Mouse (Mus musculus) kidney, adult 8-10 months (tissue): Measurements from ENCODE around the gene Plekho1.
"Not testable (repeated sequence)": the region's sequence is repeated elsewhere in the genome, so short reads cannot be mapped to it uniquely, and the experiment has no call there.

Source experiments
- DNase-seq, 2 experiments: peaks; one replicate each; pipeline ENCODE4 v3.0.0; 2022

Plekho1 gene

GRCm38 (mm10) chr3:95995802-95996428 is at the start of gene Plekho1:
Gene Plekho1 (minus strand): TSS chr3:95996001.
- DNase-seq, result peak in 1 of 2 experiments; percentile 42

DNA sequence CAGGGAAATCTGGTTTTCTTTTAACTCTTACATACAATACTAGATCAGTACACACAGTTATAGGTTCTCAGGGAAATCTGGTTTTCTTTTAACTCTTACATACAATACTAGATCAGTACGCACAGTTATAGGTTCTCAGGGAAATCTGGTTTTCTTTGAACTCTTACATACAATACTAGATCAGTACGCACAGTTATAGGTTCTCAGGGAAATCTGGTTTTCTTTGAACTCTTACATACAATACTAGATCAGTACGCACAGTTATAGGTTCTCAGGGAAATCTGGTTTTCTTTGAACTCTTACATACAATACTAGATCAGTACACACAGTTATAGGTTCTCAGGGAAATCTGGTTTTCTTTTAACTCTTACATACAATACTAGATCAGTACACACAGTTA is 48.8 kb upstream of the Plekho1 start:
- DNase-seq, result not testable (repeated sequence)

DNA sequence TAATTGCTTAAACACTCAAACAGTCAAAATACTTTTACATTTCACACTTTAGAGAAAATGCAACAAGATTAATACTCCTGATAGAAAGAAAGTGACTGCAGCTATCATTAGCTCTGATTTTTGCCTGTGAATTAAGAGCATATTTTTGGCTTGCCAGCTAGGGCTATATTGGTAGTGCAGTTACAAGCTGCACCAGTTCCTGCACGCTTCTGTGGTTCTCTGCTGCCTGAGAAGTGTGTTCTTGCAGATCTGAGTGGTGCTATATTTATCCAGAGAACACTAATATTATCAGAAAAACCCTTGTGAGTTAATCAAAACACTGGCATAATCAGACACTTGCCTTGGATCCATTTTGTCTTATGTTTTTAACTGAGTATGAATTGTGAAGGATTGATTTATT is 47.3 kb upstream of the Plekho1 start:
- DNase-seq, result no peak

DNA sequence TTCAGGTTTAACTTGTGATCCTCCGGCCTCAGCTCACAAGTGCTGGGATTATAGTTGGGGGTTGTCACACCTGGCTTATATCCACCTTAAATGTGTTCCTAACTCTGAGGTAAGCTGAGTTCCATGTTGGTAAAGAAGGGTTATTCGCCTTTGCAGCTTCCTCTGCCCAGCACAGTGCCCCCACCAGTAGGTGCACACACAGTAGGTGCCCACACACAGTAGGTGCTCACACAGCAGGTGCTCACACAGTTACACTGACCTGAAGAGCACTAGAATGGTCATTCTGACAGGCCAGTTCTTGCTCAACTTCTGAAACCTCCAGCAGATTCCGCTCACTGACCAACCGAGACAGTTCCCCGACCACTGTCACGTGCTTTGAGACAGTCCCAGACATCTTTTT is 45.3 kb upstream of the Plekho1 start:
- no peak for DNase-seq

DNA sequence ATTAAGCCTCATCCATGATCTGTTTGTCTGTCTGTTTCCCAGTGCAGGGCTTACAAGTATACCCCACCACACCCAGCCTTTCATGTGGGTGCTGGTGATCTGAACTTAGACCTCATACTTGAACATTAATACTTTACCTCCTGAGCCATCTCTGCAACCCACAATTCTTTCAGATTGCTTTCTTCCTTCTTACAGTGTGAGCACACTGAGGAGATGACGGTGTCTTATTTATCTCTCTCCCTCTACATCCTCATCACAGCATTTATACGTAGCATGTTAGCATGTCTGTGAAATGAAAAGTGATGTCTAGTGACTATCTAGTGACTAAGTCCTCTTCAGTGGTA is 44.8 kb upstream of the Plekho1 start:
- DNase-seq, result no peak

- no peak for DNase-seq
Observed at GRCm38 (mm10) chr3:96039857-96040662, 44.3 kb upstream of the Plekho1 start.

- no peak for DNase-seq
Observed at GRCm38 (mm10) chr3:96038851-96039250, 43.0 kb upstream of the Plekho1 start.

DNA sequence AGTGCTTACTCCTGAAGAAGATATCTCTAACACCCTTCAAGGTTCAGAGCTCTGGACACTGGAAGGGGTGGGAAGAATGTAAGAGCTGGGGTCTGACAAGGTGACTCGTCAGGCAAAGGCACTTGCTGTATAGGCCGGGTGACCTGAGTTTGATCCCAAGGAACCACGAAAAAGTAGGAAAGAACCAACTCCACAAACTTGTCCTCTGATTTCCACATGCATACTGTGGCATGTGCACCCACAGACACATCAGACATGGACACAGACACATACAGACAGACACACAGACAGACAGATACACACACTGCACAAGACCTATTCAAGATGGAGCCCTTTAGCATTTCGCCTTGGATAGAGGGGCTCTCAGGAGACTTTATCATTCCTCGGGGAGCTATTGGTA is 42.4 kb upstream of the Plekho1 start:
- no peak for DNase-seq

GRCm38 (mm10) chr3:96036796-96037195 is 41.0 kb upstream of the Plekho1 start:
- no peak for DNase-seq

GRCm38 (mm10) chr3:96033046-96033445 is 37.2 kb upstream of the Plekho1 start:
- DNase-seq, result no peak

GRCm38 (mm10) chr3:96032652-96033017 is 36.8 kb upstream of the Plekho1 start:
- no peak for DNase-seq

GRCm38 (mm10) chr3:96031991-96032651 is 36.3 kb upstream of the Plekho1 start:
- DNase-seq, result no peak

DNA sequence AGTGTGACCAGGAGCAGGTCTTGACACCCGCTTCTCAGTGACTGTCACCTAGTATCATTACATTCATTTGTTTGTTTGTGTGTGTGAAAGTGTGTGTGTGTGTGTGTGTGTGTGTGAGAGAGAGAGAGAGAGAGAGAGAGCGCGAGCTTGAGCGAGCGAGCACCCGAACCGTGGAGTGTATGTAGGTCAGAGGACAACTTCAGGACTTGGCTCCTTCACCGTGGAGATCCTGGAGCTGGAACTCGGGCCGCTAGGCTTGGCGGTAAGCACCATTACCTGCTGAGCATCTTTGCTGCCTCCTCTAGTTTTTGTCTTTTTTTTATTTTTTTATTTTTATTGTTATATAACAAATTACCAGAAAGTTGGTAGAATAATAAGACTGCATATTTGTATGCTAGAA is 34.0 kb upstream of the Plekho1 start:
- no peak for DNase-seq

- peak; percentile 28 to 49 for DNase-seq
Observed at GRCm38 (mm10) chr3:96029336-96029735, 33.5 kb upstream of the Plekho1 start.

DNA sequence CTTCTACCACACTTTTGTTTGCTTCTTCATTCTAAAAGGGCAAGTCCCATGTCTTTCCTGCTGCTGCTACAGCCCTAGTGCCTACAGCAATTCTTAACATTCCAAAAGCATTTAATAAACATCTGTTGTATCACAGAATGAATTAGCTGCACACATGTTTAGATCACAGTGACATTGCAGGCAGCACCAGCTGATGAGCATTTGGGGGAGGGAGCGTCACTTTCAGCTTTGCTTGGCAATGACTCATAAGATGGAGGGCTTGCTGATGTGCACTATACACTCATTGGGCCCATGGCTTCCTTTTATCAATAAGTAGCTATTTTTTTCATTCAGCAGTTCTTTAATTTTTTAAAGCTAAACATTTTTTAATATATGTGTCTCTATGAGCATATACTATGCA is 32.1 kb upstream of the Plekho1 start:
- DNase-seq, result no peak

DNA sequence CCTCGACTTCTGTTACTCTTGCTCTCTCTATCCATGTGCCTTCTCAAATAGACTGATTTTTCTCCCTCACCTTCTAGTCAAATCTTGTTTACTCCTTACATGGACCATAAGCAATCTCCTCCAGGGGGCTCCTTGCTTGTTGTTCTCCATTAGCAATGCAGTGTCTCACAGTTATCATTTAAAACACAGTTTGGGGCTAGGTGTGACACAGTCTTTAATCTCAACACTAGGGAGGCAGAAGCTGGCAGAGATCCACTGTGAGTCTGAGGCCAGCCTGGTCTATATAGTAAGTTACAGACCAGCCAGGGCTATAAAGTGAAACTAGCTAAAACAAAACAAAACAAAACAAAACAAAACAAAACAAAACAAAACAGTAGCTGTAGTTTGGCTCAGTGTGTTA is 31.3 kb upstream of the Plekho1 start:
- DNase-seq, result no peak

DNA sequence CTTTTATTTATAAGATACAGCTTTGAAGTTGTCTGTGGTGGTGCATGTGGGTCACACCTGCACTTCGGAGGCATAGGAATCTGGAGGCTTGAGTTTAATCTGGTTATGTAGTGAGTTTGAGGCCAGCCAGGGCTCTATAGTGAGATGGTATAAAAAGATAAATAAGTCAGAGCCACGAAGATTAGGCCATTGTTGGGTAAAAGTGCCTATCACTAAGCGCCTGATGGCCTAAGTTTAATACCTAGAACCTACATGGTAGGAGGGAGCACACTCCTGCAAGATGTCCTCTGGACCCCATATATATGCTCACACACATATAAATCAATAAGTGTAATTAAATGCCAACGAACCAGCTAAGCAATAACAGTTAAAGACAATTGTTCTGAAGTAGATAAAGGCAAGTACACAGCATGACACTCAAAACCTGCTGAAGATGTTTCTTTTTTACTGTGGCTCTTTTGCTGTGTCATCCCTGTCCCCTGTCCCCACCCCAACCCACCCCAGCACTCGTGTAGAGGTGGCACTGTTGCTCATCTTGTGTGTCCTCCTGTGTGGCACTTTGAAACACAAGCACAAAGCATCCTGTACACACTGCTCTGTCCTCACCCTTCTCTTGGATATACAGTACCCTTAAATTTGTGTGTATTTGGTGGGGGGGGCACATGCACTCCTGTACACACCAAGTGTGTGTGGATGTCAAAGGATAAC is 25.8 kb upstream of the Plekho1 start:
- no peak for DNase-seq

GRCm38 (mm10) chr3:96020735-96021134 is 24.9 kb upstream of the Plekho1 start:
- no peak for DNase-seq

DNA sequence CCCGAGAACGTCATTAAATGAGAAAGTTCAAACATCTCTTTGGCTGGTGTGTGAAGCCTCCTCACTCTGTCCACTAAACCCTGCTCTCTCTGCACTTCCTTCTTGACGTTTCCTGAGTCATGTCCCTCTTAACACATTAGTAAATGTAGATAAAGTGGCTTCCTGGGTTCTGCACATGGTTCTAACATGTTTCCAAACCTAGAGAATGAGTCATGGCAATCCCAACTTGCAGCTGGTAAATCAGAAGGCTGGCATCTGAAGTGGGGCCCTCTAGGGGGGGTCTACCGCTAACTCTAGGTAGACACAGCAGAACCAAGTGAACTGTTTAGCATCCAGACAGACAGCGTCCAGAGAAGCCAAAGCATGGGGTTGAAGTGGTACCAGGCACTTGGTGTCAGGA is 21.7 kb upstream of the Plekho1 start:
- DNase-seq, result no peak

- DNase-seq, result no peak
Observed at GRCm38 (mm10) chr3:96016257-96016889, 20.6 kb upstream of the Plekho1 start.

DNA sequence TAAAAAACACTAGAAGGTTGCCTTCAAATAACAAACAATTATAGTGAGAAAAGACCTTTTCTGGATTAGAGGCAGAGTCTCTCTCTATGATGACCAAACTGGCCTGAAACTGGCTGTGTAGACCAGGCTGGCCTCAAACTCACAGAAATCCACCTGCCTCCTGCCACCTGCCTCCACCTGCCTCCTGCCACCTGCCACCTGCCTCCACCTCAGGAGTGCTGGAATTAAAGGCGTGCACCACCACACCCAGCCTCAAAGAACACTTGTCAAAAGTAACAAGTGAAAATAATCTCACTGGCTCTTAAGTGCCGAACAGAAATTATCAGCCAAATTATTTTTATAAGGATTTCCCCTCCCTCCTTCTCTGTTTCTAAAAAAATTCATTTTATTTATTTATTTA is 19.9 kb upstream of the Plekho1 start:
- no peak for DNase-seq

GRCm38 (mm10) chr3:96012805-96013204 is 17.0 kb upstream of the Plekho1 start:
- no peak for DNase-seq

- DNase-seq, result no peak
Observed at GRCm38 (mm10) chr3:96008463-96008862, 12.7 kb upstream of the Plekho1 start.
